Mouse (Mus musculus): ENCODE results near the gene Olfr191.
"Not testable (repeated sequence)": the region's sequence is repeated elsewhere in the genome, so short reads cannot be mapped to it uniquely, and the experiment has no call there.

Gene Olfr191

GRCm38 (mm10) chr16:59089722-59090121, at the start of gene Olfr191:
Olfr191 (minus strand) TSS chr16:59089822.
- DNase-seq (ENCODE audit: low read depth, low spot score): not testable (repeated sequence)

- no peak for DNase-seq (ENCODE audit: low read depth, low spot score)
Measured at GRCm38 (mm10) chr16:59130740-59131139, 41.1 kb upstream of the Olfr191 start.

GRCm38 (mm10) chr16:59120969-59121368, 31.3 kb upstream of the Olfr191 start, which contains the start of gene Olfr194:
Olfr194 (minus strand) TSS chr16:59121069.
- no peak for DNase-seq (ENCODE audit: low read depth, low spot score)

- DNase-seq (ENCODE audit: low read depth, low spot score): no peak
Measured at GRCm38 (mm10) chr16:59111781-59112180, 22.2 kb upstream of the Olfr191 start, which contains the start of gene Olfr193. Olfr193 (minus strand) TSS chr16:59111881.

- not testable (repeated sequence) for DNase-seq (ENCODE audit: low read depth, low spot score)
Measured at GRCm38 (mm10) chr16:59108522-59108921, 18.9 kb upstream of the Olfr191 start.

- DNase-seq (ENCODE audit: low read depth, low spot score): no peak
Measured at GRCm38 (mm10) chr16:59105312-59105711, 15.7 kb upstream of the Olfr191 start.

- not testable (repeated sequence) for DNase-seq (ENCODE audit: low read depth, low spot score)
Measured at GRCm38 (mm10) chr16:59081113-59081512, 8.5 kb downstream of the Olfr191 start.

- no peak for DNase-seq (ENCODE audit: low read depth, low spot score)
Measured at GRCm38 (mm10) chr16:59077905-59078304, 11.7 kb downstream of the Olfr191 start, which contains the start of gene Olfr190. Olfr190 (minus strand) TSS chr16:59078005.

- DNase-seq (ENCODE audit: low read depth, low spot score): no peak
Measured at GRCm38 (mm10) chr16:59073520-59073919, 16.1 kb downstream of the Olfr191 start.

- DNase-seq (ENCODE audit: low read depth, low spot score): no peak
Measured at GRCm38 (mm10) chr16:59071755-59072154, 17.9 kb downstream of the Olfr191 start.

- not testable (repeated sequence) for DNase-seq (ENCODE audit: low read depth, low spot score)
Measured at GRCm38 (mm10) chr16:59062411-59062810, 27.2 kb downstream of the Olfr191 start.

GRCm38 (mm10) chr16:59049286-59049685, 40.3 kb downstream of the Olfr191 start:
- not testable (repeated sequence) for DNase-seq (ENCODE audit: low read depth, low spot score)

GRCm38 (mm10) chr16:59048860-59049259, 40.8 kb downstream of the Olfr191 start:
- no peak for DNase-seq (ENCODE audit: low read depth, low spot score)

- no peak for DNase-seq (ENCODE audit: low read depth, low spot score)
Measured at GRCm38 (mm10) chr16:59047579-59047978, 42.0 kb downstream of the Olfr191 start.

- DNase-seq (ENCODE audit: low read depth, low spot score): no peak
Measured at GRCm38 (mm10) chr16:59045835-59046234, 43.8 kb downstream of the Olfr191 start.

GRCm38 (mm10) chr16:59039710-59040109, 49.9 kb downstream of the Olfr191 start, which contains the start of gene Olfr187:
Olfr187 (minus strand) TSS chr16:59039767.
- DNase-seq (ENCODE audit: low read depth, low spot score): no peak
